Mouse (Mus musculus) cerebellum, adult (tissue): ENCODE data around the gene Aadacl3.

Experiments
- ATAC-seq: cut with Nextera tagmentation; 2 replicates; pipeline ENCODE4 v1.9.2; 2017; ENCODE audit warnings: mild to moderate bottlenecking, moderate library complexity, mixed read lengths; ENCODE audit not compliant: insufficient number of reproducible peaks, low FRiP score, low TSS enrichment

Gene Aadacl3

DNA sequence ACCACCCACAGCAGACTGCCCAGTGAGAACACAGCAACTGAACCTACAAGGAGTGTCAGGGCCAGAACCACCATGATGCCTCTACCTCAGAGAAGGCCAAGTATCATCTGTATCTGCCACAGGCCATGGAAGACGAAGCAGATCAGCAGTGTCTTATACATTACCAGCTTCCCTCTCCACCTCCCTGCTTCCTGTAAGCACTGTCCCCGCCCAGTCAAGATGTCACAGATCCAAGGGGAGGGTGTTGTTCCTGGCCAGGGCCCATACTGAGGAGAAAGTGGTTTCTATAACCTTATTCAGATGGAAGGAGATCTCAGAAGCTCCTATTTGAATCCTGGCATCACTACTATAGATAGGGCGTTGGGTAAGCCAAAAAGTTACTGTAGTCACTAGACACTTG is at the start of gene Aadacl3:
Gene Aadacl3 (minus strand): TSS at position 101 of the 400 bp plus-strand sequence.
- no peak for ATAC-seq

DNA sequence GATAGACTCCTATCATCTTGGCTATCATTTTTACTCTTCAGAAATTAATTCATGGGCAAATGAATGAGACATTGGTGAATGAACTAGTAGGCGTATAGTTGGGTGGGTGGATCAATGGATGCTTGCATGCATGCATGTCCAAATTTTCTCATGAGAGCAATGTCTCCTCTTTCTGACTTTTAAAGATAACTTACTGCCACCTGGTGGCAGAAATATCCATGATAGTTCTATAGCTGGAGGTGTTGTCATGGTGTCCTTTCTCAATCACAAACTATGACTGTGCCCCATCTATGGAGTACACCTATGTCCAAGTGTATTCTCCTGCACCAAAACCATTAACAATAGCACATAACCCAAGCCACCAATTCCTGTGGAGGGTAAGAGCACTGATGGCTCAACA is 43.0 kb upstream of the Aadacl3 start:
- ATAC-seq, result no peak

DNA sequence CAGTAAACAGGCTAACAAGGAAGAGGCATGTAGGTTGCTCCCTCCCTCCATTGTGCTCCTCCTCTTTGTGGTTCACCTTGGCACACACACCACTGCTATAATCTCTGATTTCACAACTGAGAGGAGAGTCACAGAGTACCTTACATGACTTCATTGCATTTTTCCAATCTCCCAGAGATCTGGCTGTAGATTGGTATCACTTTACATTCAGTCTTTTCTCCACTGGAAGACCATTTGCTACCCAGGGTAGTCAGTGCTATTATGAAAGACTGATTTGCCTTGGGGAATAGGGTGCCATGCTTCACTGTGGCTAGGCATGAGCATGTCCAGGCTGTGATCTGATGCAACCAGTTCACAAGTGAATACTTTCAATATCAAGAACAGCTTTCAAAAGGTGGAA is 29.8 kb upstream of the Aadacl3 start:
- ATAC-seq, result no peak

DNA sequence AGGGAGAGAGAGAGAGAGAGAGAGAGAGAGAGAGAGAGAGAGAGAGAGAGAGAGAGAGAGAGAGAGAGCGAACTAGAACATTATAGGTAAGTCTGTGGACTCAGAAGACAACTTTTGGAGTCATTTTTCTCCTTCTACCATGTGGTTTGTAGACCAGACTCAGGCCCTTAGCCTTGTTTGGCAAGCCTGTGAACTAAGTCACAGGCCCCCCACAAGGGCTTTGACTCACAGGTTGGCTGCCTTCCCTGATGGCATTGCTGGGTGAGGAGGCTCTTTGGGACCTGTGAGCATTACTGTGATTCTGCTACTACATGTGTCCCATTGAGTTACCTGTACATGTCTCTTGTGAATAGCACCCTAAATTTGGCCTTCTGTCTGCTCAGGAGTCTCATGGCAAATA is 4.5 kb upstream of the Aadacl3 start:
- ATAC-seq, result no peak

DNA sequence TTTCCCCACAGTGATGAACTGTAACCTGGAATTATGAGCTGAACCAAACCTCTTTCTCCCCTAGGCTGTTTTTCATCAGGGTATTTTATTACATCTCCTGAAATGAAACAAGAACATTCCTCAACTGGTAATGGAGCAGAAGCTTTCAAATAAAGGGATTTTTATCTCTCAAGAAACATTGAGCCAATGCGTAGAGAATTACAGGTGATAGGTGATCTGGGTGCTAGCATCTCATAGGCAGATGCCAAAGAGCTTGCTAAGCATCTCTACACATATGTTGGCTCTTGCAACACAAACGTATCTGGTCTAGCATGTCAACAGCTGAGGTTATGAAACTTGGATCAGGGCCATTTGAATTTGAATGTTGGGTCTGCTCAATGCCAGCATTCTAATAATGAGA is 1.6 kb upstream of the Aadacl3 start:
- no peak for ATAC-seq

DNA sequence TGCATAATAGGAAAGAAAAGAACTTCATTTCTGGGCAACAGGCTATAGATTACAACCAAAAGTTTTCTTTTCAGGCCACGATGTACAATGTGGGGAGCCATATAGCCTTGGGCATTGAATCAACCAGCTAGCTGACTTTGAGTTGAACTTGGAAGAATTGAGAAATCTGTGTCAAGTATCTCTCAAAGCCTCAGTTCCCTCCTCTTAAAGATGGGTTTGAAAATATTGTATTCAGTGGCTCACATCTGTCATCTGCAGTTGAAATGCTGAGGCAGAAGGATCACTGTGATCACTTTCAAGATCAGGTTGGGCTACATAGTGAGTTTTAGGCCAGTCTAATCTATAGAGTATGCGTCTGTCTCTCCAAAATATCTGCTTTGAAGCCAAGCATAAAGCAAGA is 10.3 kb downstream of the Aadacl3 start, which contains the start of gene Gm9944:
Gene Gm9944 (minus strand): TSS at position 101 of the 400 bp plus-strand sequence.
- ATAC-seq, result no peak

GRCm38 (mm10) chr4:144448546-144448945 is 15.0 kb downstream of the Aadacl3 start:
- no peak for ATAC-seq

- no peak for ATAC-seq
These were observed 22.0 kb downstream of the Aadacl3 start for GRCm38 (mm10) chr4:144441582-144441981.

DNA sequence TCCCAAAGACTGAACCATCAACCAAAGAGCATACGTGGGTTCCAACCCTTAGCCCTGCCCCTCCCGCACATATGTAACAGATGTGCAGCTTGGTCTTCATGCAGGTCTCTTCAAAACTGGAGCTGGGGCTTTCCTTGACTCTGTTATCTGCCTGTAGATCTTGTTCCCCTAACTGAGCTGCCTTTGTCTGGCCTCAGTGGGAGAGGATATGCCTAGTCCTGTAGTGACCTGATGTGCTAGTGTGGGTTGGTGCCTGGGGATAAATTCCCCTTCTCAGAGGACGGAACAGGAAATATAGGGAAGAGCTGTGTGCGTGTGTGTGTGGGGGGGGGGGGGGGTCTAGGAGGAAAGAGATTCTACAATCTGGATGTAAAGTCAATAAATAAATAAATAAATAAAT is 22.5 kb downstream of the Aadacl3 start:
- ATAC-seq, result no peak

- no peak for ATAC-seq
These were observed 24.9 kb downstream of the Aadacl3 start, which contains the start of gene 1700012P22Rik for GRCm38 (mm10) chr4:144438672-144439071. Gene 1700012P22Rik, minus strand, starts transcription at chr4:144438772.

GRCm38 (mm10) chr4:144433216-144433615 is 30.3 kb downstream of the Aadacl3 start:
- no peak for ATAC-seq

GRCm38 (mm10) chr4:144430723-144431122 is 32.8 kb downstream of the Aadacl3 start:
- ATAC-seq, result no peak

DNA sequence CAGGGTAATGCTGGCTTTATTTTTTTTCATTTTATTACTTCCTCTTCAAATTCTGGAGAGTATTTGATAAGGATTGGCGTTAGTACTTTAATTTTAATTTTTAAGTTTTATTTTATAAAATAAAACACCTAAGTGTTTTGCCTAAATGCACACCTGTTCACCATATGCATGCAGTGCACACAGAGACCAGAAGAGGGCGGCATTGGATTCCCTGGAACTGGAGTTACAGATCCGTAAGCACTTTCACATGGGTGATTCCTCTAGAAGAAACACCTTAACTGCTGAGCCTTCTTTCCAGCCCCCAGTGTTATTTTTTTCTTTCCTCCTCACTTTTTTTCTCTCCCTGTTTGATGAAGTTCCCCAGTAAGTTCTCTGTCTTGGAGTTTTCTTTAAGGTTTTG is 34.7 kb downstream of the Aadacl3 start:
- no peak for ATAC-seq

DNA sequence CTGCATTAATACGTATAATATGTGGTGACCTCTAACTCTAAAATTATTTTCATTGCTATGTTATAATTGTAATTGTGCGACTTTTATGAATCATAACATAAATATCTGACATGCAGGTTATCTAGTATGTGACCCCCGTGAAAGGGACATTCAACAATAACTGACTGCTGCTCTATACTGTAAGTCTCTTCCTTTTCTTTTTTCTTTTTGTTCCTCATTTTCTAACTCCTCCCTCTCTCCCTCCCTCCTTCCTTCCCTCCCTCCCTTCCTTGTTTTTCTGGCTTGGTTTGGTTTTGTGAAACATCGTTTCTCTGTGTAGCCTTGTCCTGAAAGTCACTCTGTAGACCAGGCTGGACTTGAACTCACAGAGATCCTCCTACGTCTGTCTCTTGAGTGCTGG is 39.0 kb downstream of the Aadacl3 start:
- ATAC-seq, result no peak

- ATAC-seq, result no peak
These were observed 42.9 kb downstream of the Aadacl3 start for GRCm38 (mm10) chr4:144420644-144421043.

DNA sequence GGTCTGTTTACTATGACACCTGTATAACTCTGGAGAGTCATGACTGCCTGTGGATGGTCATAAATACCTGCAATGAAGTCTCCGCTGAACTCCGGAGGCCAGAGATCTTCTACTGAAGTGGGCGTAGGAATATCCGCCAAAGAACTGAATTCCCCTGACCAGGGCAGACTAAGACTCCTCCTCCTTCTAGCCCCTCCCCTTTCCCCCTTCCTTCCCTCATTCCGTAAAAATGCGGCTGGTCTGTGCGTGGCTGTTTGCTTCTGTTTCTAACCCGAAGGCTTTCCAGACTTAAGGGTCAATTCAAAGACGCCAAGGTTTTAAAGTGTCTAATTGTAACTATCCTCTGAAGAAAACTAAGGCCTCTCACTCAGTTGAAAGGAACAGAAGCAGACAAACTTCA is 55.3 kb downstream of the Aadacl3 start, which contains the start of gene Pramef12:
Gene Pramef12 (minus strand): TSS at position 175 of the 400 bp plus-strand sequence.
- ATAC-seq, result no peak

DNA sequence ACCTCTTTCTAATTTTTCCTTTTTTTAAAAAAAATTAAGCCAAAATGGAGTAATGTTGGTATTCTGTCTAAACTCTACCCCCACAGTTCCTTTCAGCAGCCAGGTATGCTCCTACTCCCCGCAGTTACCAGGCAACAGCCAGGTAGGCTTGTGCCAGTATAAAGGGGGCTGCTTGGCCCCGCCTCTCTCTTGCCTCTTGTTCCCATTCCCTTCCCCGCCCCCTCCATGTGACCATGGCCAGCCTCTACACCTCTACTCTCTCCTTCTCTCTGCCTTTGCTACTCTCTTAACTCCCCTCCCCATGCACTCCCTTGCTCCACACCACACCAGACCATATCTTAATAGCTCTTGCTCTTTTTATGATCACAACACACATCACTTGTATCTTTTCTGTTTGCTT is 57.3 kb downstream of the Aadacl3 start:
- no peak for ATAC-seq

DNA sequence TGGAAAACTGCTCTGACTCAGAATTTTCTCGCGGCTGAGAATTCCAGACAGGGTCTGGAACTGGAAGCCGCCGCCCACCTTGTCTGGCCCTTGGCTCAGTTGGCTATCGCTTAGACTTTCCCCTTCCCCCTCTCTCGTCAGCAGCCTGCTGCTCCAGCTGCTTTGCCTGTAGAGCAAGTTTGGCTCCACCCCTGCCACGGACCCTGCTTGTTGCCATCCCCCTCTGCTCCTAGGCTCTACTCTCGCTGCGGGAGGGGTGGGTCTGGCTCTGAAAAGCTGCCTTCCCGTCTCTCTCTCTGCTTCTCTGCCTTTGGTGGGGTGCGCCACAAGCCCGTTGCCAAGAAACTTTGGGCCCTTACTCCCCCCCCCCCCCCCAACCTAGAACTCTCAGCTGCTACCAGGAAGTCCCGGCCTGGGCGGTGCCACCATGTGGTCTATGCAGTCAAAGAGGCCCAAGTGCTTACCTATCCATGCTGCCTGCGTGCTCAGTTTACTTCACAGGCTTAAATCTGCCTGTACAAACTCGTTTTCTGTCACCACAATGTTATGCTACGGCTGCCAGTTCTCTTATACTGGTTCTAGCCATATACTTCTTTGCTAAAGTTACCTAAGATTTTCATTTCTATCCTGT is 59.0 kb downstream of the Aadacl3 start:
- ATAC-seq, result no peak
